Mouse (Mus musculus): Measurements from ENCODE around the gene Rdh5.

GRCm38 (mm10) chr10:128933574-128933973 lies 10.9 kb upstream of the Rdh5 start, which contains the start of gene Itga7:
- no peak for TF ChIP-seq CTCF (IDR thresholded peaks at IDR 0.05; ENCODE audit: low read depth)
- no peak for TF ChIP-seq EP300 (IDR thresholded peaks at IDR 0.05; ENCODE audit: low read depth)
